Mouse (Mus musculus): ENCODE results near the gene Gckr. TPM values are rescaled to one million over a fixed set of nuclear protein-coding genes. Genes with fewer than 3 reads are reported as not detected.

The Gckr gene
- polyA plus RNA-seq, 1 experiment, result 0.11 TPM

GRCm38 (mm10) chr5:31255971-31256370 lies 41.3 kb upstream of the Gckr start:
- no peak for DNase-seq
- H3K4me1 ChIP-seq (ENCODE audit: control insufficient read depth, insufficient read depth, low read length), result peaks cover 8% of the 10 kb centered on the region
- 67% methylated on average over 2 of the region's 2 CpGs for WGBS
- H3K4me3 ChIP-seq (replicated peaks; ENCODE audit: extremely low read depth, low read depth, low read length), result no peak overlapping the region
- no peak for TF ChIP-seq POLR2A (IDR thresholded peaks at IDR 0.05; ENCODE audit: borderline replicate concordance, extremely low read depth, low read depth, low read length)
- no peak for TF ChIP-seq CTCF (IDR thresholded peaks at IDR 0.05; ENCODE audit: insufficient read depth, low read length)

- no peak for TF ChIP-seq POLR2A (IDR thresholded peaks at IDR 0.05; ENCODE audit: borderline replicate concordance, extremely low read depth, low read depth, low read length)
- TF ChIP-seq CTCF (IDR thresholded peaks at IDR 0.05; ENCODE audit: insufficient read depth, low read length), result no peak
- DNase-seq, result no peak
- 87% methylated on average over 11 of the region's 11 CpGs for WGBS
- Histone ChIP-seq H3K4me3 (replicated peaks; ENCODE audit: extremely low read depth, low read depth, low read length) (no peak overlapping the region), H3K4me1 (ENCODE audit: control insufficient read depth, insufficient read depth, low read length) (peaks cover 8% of the 10 kb centered on the region)
Measured at GRCm38 (mm10) chr5:31257616-31258015, 39.6 kb upstream of the Gckr start.

DNA sequence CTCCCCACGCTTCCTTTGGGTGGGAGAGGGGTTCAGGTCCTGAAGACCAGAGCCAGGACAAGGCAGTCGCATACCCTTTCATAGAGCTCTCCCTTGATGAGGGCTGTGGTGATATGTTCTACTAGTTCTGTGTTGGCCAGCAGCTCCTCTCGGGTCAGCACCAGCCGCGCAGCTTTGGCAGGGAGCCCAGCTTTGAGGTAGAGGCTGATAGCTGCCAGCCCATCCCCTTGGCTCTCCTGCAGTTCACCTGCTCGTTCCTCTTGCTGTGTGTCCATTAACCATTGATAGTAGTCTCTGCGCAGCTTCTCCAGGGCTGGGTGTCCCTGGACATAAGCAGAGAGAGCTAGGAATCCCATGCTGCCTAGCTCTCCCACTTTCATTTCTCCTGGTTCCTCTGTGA lies 31.1 kb upstream of the Gckr start:
- no peaks in the 10 kb centered on the region for H3K4me1 ChIP-seq (ENCODE audit: control insufficient read depth, insufficient read depth, low read length)
- TF ChIP-seq CTCF (IDR thresholded peaks at IDR 0.05; ENCODE audit: insufficient read depth, low read length) (no peak), POLR2A (IDR thresholded peaks at IDR 0.05; ENCODE audit: borderline replicate concordance, extremely low read depth, low read depth, low read length) (no peak)
- no peak overlapping the region for H3K4me3 ChIP-seq (replicated peaks; ENCODE audit: extremely low read depth, low read depth, low read length)
- no peak for DNase-seq
- WGBS, result 80% methylated on average over 7 of the region's 7 CpGs

DNA sequence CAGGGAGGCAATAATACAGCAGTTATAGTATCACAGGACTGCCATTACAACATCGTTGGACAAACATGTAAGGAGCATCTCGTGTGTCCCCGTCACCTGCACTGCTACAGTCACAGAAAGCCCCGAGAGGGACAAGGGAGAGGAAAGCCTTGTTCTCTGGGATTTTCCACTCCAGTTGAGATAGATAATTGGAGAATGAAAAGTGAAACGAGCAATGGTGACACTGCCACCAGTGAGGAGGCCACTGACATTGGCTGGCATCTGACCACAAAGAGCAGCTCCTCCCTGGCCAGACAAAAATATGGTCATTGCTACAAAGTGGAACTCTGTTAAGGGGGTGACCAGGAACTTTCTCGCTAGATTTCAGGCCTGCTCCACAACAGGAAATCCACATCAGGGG lies 29.6 kb upstream of the Gckr start:
- no peaks in the 10 kb centered on the region for H3K4me1 ChIP-seq (ENCODE audit: control insufficient read depth, insufficient read depth, low read length)
- no peak for DNase-seq
- 84% methylated on average over 6 of the region's 6 CpGs for WGBS
- no peak overlapping the region for H3K4me3 ChIP-seq (replicated peaks; ENCODE audit: extremely low read depth, low read depth, low read length)
- TF ChIP-seq CTCF (IDR thresholded peaks at IDR 0.05; ENCODE audit: insufficient read depth, low read length) (no peak), POLR2A (IDR thresholded peaks at IDR 0.05; ENCODE audit: borderline replicate concordance, extremely low read depth, low read depth, low read length) (no peak)

DNA sequence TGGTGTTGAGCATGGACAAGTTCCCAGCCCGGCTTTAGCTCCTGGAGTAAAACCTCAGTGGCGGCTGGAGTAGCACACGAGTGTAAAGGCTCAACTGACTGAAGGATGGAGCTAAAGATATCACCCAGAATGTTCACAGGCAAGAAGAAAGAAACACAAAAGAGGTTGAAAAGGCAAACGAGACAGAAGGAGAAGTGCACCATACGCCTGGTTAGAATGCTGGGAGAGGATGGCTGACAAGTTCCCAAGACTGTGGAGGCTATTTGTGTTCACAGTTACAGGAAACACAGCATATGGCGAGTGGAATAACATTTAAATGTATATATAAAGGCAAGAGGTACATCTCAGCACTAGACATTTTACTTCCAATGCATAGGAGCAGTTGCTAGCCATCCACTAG lies 24.2 kb upstream of the Gckr start:
- 90% methylated on average over 6 of the region's 6 CpGs for WGBS
- no peak overlapping the region for H3K4me3 ChIP-seq (replicated peaks; ENCODE audit: extremely low read depth, low read depth, low read length)
- no peak for DNase-seq
- H3K4me1 ChIP-seq (ENCODE audit: control insufficient read depth, insufficient read depth, low read length), result no peaks in the 10 kb centered on the region
- TF ChIP-seq CTCF (IDR thresholded peaks at IDR 0.05; ENCODE audit: insufficient read depth, low read length) (no peak), POLR2A (IDR thresholded peaks at IDR 0.05; ENCODE audit: borderline replicate concordance, extremely low read depth, low read depth, low read length) (no peak)

DNA sequence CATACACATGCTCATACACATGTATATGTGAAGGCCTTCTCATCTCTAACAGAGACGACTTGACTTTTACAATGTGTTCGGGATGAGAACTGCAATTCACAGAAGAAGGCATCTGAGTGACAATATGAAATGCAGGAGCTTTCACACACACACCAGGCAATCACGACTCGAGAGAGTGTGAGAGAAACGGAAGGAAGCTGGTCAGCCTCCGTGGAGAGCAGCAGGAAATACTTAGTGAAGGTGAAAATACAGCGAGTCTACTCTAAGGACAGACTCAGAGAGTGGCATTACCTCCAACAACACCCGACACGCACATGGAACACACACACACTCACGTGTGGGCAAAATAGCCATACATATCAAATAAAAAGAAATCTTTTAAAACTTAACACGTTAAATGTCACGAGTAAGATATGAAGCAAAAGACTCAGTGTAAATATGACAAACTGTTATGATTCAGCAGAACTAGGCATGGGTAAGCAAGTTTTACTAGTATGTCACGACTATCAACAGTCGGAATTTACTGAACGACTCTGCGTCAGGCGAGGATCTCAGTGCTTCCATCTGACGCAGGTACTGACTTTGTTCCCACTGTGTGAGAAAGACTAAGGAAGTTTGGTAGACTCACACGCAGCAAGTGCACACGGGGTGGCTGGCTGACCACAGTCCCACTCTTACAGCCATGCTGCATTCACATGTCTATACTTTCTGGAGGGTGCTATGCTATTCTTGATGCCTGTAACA lies 17.8 kb upstream of the Gckr start:
- 77% methylated on average over 20 of the region's 20 CpGs for WGBS
- TF ChIP-seq CTCF (IDR thresholded peaks at IDR 0.05; ENCODE audit: insufficient read depth, low read length) (no peak), POLR2A (IDR thresholded peaks at IDR 0.05; ENCODE audit: borderline replicate concordance, extremely low read depth, low read depth, low read length) (no peak)
- no peak overlapping the region for H3K4me3 ChIP-seq (replicated peaks; ENCODE audit: extremely low read depth, low read depth, low read length)
- H3K4me1 ChIP-seq (ENCODE audit: control insufficient read depth, insufficient read depth, low read length), result no peaks in the 10 kb centered on the region
- DNase-seq, result no peak

DNA sequence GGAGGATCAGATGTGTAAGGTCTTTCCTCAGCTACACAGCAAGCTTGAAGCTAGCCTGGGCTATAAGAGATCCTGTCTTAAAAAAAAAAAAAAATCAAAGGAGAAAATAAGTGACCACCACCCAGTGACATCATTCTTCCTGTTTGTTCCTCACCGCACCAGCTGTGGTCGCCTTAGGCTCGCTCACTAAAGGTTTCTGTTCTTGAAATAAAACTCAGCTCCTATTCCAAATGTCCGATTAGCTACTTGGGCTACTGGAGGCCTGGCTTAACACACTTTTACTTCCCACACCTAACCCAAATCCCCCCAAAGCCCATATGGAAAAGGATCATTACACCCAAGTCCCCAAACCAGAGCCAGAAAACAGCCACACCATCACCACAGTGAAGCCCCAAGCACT lies 9.0 kb upstream of the Gckr start:
- 53% methylated on average over 4 of the region's 4 CpGs for WGBS
- Histone ChIP-seq H3K4me1 (ENCODE audit: control insufficient read depth, insufficient read depth, low read length) (peaks cover 6% of the 10 kb centered on the region), H3K4me3 (replicated peaks; ENCODE audit: extremely low read depth, low read depth, low read length) (no peak overlapping the region)
- DNase-seq, result no peak
- no peak for TF ChIP-seq CTCF (IDR thresholded peaks at IDR 0.05; ENCODE audit: insufficient read depth, low read length)
- no peak for TF ChIP-seq POLR2A (IDR thresholded peaks at IDR 0.05; ENCODE audit: borderline replicate concordance, extremely low read depth, low read depth, low read length)

GRCm38 (mm10) chr5:31288655-31289054 lies 8.6 kb upstream of the Gckr start:
- peaks cover 6% of the 10 kb centered on the region for H3K4me1 ChIP-seq (ENCODE audit: control insufficient read depth, insufficient read depth, low read length)
- 38% methylated on average over 3 of the region's 3 CpGs for WGBS
- TF ChIP-seq POLR2A (IDR thresholded peaks at IDR 0.05; ENCODE audit: borderline replicate concordance, extremely low read depth, low read depth, low read length), result no peak
- TF ChIP-seq CTCF (IDR thresholded peaks at IDR 0.05; ENCODE audit: insufficient read depth, low read length), result no peak
- H3K4me3 ChIP-seq (replicated peaks; ENCODE audit: extremely low read depth, low read depth, low read length), result no peak overlapping the region
- no peak for DNase-seq

GRCm38 (mm10) chr5:31289626-31290230 lies 7.5 kb upstream of the Gckr start:
- Histone ChIP-seq H3K4me3 (replicated peaks; ENCODE audit: extremely low read depth, low read depth, low read length) (no peak overlapping the region), H3K4me1 (ENCODE audit: control insufficient read depth, insufficient read depth, low read length) (peaks cover 6% of the 10 kb centered on the region)
- DNase-seq, result no peak
- no peak for TF ChIP-seq POLR2A (IDR thresholded peaks at IDR 0.05; ENCODE audit: borderline replicate concordance, extremely low read depth, low read depth, low read length)
- no peak for TF ChIP-seq CTCF (IDR thresholded peaks at IDR 0.05; ENCODE audit: insufficient read depth, low read length)
- 72% methylated on average over 3 of the region's 3 CpGs for WGBS
